Mouse (Mus musculus) small intestine, adult 2 months (tissue): ENCODE data around the gene Wfdc15a.

Experiments used
- CTCF ChIP-seq: fragments of 200-500 bp; IDR thresholded peaks from 2 replicates; pipeline ENCODE4 v1.5.1; 2012; ENCODE audit warnings: low read depth, mild to moderate bottlenecking, control low read depth, inconsistent platforms, low read length, moderate library complexity, mixed read lengths; ENCODE audit not compliant: insufficient replicate concordance, insufficient read length; ENCODE audit errors: extremely low read depth
- POLR2A ChIP-seq: fragments of 200-500 bp; IDR thresholded peaks from 2 replicates; pipeline ENCODE4 v1.6.1; 2012; ENCODE audit warnings: low read depth, mild to moderate bottlenecking, control low read depth, inconsistent platforms, low read length, moderate library complexity

DNA sequence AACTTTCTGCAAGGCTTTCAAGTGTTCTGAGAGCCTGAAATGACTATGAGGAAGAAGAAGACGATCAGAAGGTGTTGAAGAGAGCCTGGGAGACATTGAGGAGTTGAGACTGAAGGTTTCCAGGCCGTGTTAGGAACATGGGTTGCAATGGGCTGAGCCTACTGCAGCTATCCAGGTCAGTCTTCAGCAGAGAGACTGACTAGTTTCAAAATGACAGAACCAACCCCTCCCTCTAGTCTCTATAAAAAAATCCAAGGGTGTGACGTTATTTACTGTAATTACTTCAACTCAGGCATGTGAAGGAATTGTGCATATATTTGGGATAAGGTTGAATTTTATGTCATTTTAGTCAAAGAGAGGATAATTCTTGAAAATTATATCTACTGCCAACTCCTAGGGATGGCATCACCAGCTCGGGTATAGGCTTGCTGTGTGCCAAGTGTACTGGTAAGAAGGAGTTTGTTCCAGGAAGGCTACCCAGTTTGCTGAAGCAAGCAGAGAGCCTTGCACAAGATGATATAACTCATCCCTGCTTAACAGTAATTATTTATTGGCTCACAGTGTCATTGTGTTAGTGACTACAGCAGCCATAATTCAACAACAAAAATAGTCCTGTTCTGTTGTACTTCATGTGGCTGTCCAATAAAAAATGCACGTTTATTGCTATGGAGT, 4.8 kb downstream of the Wfdc15a start:
- TF ChIP-seq CTCF: no peak
- no peak for TF ChIP-seq POLR2A
